Mouse (Mus musculus): ENCODE results near the gene Lclat1. TPM values are rescaled to one million over a fixed set of nuclear protein-coding genes. Genes with fewer than 3 reads are reported as not detected.
"Not testable (repeated sequence)": the region's sequence is repeated elsewhere in the genome, so short reads cannot be mapped to it uniquely, and the experiment has no call there.

Gene Lclat1
- polyA plus RNA-seq, 1 experiment from 2014 or later, result 9.2 TPM

DNA sequence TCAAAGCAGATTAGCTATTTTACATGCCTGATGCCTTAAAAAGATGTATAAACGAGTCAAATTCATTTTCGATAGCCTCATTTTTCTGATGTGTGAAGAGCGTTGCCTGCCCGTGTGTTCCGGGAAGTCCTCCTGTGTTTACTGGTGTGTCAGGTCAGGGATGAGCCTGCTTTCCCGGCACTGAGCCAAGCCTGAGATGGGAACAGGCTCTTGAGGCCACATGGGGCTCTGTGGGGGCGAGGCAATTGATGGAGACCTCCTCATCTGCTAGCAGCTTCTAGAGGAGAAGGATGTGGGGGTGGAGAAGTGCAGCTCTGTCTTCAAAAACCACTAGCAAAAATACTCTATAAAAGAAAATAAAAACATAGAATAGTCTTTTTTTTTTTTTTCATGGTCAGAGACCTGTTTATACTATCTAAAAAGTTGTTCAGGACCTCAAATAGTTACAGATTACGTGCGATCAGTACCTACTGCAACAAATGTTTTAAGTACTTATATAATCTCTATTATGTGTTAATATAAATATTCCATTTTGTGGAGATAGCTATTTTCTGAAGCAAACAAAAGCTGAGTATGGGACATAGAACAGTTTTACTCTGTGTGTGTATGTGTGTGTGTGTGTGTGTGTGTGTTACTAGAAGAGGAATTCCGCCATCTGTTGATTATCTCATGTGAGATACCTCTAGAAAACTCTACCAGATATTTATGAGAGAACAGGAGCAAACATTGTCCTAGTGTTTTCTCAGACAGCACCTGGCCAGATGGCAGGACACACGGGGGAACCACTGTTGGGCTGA is 144.2 kb downstream of the Lclat1 start:
- H3K36me3 ChIP-seq, result no peaks in the 10 kb centered on the region
- H3K27me3 ChIP-seq, result no peaks in the 10 kb centered on the region
- H3K4me2 ChIP-seq, result no peak overlapping the region
- H3K9ac ChIP-seq, result no peak overlapping the region
- ATAC-seq (ENCODE audit: insufficient number of reproducible peaks, low FRiP score, low TSS enrichment, low read depth), result no peak; the same call in 1 of the 2 replicates
- no peak overlapping the region for H3K4me3 ChIP-seq
- H3K27ac ChIP-seq, result no peak overlapping the region
- 66% methylated on average over 11 of the region's 11 CpGs for WGBS
- no peaks in the 10 kb centered on the region for H3K4me1 ChIP-seq
- no peaks in the 10 kb centered on the region for H3K9me3 ChIP-seq

- no peak for ATAC-seq (ENCODE audit: insufficient number of reproducible peaks, low FRiP score, low TSS enrichment, low read depth)
- no peak overlapping the region for H3K9ac ChIP-seq
- H3K27ac ChIP-seq, result no peak overlapping the region
- H3K27me3 ChIP-seq, result no peaks in the 10 kb centered on the region
- H3K4me3 ChIP-seq, result no peak overlapping the region
- no peaks in the 10 kb centered on the region for H3K36me3 ChIP-seq
- no peak overlapping the region for H3K4me2 ChIP-seq
- WGBS, result 75% methylated on average over 10 of the region's 10 CpGs
- peaks cover 7% of the 10 kb centered on the region for H3K4me1 ChIP-seq
- no peaks in the 10 kb centered on the region for H3K9me3 ChIP-seq
Observed at GRCm38 (mm10) chr17:73253291-73253969, 145.6 kb downstream of the Lclat1 start.

DNA sequence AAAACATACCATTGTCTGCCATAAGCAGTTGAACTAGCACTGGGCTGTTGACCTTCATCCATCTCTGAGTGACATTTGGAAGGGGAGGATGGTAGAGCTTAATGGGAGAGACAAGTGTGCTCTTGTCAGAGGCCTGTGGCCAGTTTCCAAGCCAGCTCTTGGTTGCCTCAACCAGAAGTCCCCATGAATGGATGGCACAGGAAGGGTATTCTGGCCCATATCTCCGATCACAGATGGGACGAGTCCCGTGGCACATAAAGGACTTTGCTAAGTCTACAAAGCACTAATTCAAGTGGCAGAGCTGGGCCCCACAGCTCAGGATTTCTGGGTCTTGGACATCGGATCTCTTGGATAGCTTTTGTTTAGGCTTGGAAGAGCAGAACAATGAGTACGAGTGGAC is 148.0 kb downstream of the Lclat1 start:
- 90% methylated on average over 5 of the region's 5 CpGs for WGBS
- H3K27ac ChIP-seq, result no peak overlapping the region
- no peaks in the 10 kb centered on the region for H3K36me3 ChIP-seq
- ATAC-seq (ENCODE audit: insufficient number of reproducible peaks, low FRiP score, low TSS enrichment, low read depth), result no peak
- peaks cover 12% of the 10 kb centered on the region for H3K4me1 ChIP-seq
- H3K4me2 ChIP-seq, result no peak overlapping the region
- no peaks in the 10 kb centered on the region for H3K9me3 ChIP-seq
- H3K27me3 ChIP-seq, result no peaks in the 10 kb centered on the region
- H3K4me3 ChIP-seq, result no peak overlapping the region
- H3K9ac ChIP-seq, result no peak overlapping the region

DNA sequence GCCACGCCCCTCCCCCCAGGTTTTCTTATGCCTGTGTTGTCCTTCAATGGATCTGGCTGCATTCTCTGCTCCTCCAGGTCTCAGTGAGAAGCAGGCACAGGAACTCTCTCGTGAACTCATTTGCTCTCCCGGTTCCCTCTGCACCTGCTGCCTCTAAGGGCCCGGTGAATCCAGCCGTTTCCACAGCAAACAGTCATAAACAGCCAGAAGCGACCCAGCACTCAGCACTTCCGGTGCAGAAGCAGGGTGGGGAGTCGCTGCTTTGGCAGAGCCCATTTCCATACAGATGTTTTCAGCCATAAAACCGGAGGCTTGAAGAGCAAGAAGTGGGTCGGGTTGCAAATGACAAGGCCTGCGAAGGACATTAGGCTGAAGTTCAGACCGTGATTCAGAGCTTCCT is 150.8 kb downstream of the Lclat1 start:
- Histone ChIP-seq H3K9me3 (no peaks in the 10 kb centered on the region), H3K9ac (no peak overlapping the region), H3K36me3 (no peaks in the 10 kb centered on the region), H3K27me3 (no peaks in the 10 kb centered on the region), H3K4me3 (no peak overlapping the region), H3K27ac (no peak overlapping the region), H3K4me2 (no peak overlapping the region), H3K4me1 (peaks cover 12% of the 10 kb centered on the region)
- WGBS, result 7% methylated on average over 12 of the region's 12 CpGs
- ATAC-seq (ENCODE audit: insufficient number of reproducible peaks, low FRiP score, low TSS enrichment, low read depth), result no peak

- H3K27ac ChIP-seq; ATAC-seq (ENCODE audit: insufficient number of reproducible peaks, low FRiP score, low TSS enrichment, low read depth); H3K4me2 ChIP-seq; H3K9ac ChIP-seq; H3K4me3 ChIP-seq; H3K27me3 ChIP-seq; H3K36me3 ChIP-seq; H3K9me3 ChIP-seq: not testable (repeated sequence)
- 87% methylated on average over 5 of the region's 5 CpGs for WGBS
- H3K4me1 ChIP-seq, result peaks cover 12% of the 10 kb centered on the region
Observed at GRCm38 (mm10) chr17:73259258-73259657, 151.5 kb downstream of the Lclat1 start.

- H3K4me3 ChIP-seq, result no peak overlapping the region
Observed at GRCm38 (mm10) chr17:73262558-73262957, 154.8 kb downstream of the Lclat1 start.

GRCm38 (mm10) chr17:73263077-73263501 is 155.3 kb downstream of the Lclat1 start:
- no peak for ATAC-seq (ENCODE audit: insufficient number of reproducible peaks, low FRiP score, low TSS enrichment, low read depth)
- H3K36me3 ChIP-seq, result no peaks in the 10 kb centered on the region

More at GRCm38 (mm10) chr17:73262558-73262957, 154.8 kb downstream of the Lclat1 start:
- Histone ChIP-seq H3K9me3 (no peaks in the 10 kb centered on the region), H3K4me1 (peaks cover 12% of the 10 kb centered on the region), H3K27me3 (no peaks in the 10 kb centered on the region), H3K36me3 (no peaks in the 10 kb centered on the region), H3K9ac (no peak overlapping the region), H3K27ac (no peak overlapping the region), H3K4me2 (no peak overlapping the region)
- WGBS, result 87% methylated on average over 2 of the region's 2 CpGs
- no peak for ATAC-seq (ENCODE audit: insufficient number of reproducible peaks, low FRiP score, low TSS enrichment, low read depth)

DNA sequence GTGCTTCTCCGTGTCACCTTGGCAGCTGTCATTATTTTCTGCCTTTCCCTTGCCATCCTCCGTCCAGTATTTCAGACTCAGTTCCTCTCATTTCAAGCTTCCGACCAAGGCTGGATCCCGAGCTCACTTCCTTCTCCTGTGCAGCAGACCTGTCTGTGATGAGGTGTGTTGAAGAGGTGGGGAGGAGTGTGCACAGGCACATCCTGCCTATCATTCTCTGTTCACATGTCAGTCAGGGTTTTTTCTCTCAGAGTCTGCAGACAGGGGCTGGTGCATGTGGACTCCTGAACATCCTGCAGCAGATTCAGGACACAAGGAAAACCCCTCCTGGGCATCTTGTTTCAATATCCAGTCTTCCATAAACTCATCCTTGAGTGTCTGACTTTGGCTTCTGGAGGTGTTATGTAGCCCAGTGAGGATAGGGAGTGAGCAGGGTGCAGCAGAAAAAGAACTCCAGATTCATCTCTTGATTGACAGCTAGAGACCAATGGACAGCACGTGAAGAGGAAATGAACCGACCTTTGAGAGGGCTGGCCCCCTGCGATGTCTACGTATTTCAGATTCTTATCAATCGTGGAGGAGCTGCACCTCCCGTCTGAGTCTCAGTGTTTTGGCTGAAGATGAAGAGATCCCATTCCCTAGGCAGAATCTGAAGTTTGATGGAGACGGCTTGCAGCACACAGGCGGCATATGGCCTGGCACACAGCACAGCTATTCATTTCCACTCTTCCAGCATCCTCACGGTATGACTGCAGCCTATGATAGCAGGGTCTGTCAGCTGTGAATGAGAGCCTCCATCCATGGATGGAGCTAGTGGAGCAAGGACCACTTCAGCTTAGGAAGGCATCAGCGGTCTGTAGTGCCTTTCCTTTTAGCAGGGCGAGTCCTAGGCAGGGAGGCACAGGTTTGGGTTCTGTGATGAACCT is 163.3 kb downstream of the Lclat1 start:
- Histone ChIP-seq H3K9me3 (no peaks in the 10 kb centered on the region), H3K36me3 (no peaks in the 10 kb centered on the region), H3K9ac (no peak overlapping the region), H3K4me1 (no peaks in the 10 kb centered on the region), H3K4me3 (no peak overlapping the region), H3K4me2 (no peak overlapping the region), H3K27ac (no peak overlapping the region), H3K27me3 (no peaks in the 10 kb centered on the region)
- 69% methylated on average over 15 of the region's 15 CpGs for whole genome bisulfite sequencing
- ATAC-seq (ENCODE audit: insufficient number of reproducible peaks, low FRiP score, low TSS enrichment, low read depth), result no peak

More at GRCm38 (mm10) chr17:73263077-73263501, 155.3 kb downstream of the Lclat1 start:
- H3K4me2 ChIP-seq, result no peak overlapping the region
- no peaks in the 10 kb centered on the region for H3K27me3 ChIP-seq
- H3K4me3 ChIP-seq, result no peak overlapping the region
- peaks cover 8% of the 10 kb centered on the region for H3K4me1 ChIP-seq
- no peak overlapping the region for H3K9ac ChIP-seq
- H3K9me3 ChIP-seq, result no peaks in the 10 kb centered on the region
- H3K27ac ChIP-seq, result no peak overlapping the region
- WGBS, result 71% methylated on average over 8 of the region's 8 CpGs

DNA sequence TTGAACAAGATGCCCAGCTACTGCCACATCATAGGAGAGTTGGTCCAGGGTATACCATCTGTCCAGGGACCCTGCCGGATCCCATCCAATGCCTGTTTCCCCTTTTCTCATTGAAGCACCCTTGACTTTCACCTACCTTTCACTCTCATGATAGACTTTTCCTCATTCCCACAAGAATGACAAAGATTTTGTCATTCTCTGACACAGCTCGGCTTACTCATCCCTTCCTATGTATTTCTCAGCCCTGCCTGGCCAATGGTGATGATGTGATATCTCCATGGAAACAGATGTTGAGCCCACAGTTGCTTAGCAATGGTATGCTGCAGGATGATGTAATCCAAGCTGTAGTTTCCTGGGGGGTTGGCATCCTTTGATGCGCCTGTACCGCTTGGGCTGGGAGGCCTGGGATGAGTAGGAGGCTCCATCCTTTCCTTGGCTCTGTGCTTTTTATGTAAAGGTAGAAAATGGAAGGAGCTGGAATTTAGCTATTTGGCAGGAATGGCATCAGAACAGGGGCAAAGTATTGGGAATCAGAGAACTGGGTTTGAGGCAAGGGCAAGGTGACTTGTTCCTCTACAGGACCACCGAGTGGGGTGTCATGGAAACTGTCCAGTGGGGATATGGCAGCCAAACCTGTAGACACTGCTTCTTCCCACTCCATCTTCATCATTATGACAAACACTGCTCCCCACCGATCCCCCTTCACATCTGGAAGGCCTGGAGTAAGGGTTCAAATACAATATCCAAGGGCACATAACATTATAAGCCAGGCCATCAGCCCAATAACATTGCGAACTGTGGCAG is 164.2 kb downstream of the Lclat1 start:
- H3K36me3 ChIP-seq, result no peaks in the 10 kb centered on the region
- no peak overlapping the region for H3K4me3 ChIP-seq
- no peak for ATAC-seq (ENCODE audit: insufficient number of reproducible peaks, low FRiP score, low TSS enrichment, low read depth)
- no peaks in the 10 kb centered on the region for H3K9me3 ChIP-seq
- no peak overlapping the region for H3K9ac ChIP-seq
- H3K27ac ChIP-seq, result no peak overlapping the region
- no peaks in the 10 kb centered on the region for H3K27me3 ChIP-seq
- no peak overlapping the region for H3K4me2 ChIP-seq
- WGBS, result 85% methylated on average over 7 of the region's 7 CpGs
- H3K4me1 ChIP-seq, result no peaks in the 10 kb centered on the region

- no peak overlapping the region for H3K4me3 ChIP-seq
- H3K4me1 ChIP-seq, result no peaks in the 10 kb centered on the region
- no peaks in the 10 kb centered on the region for H3K27me3 ChIP-seq
- H3K27ac ChIP-seq, result no peak overlapping the region
- no peaks in the 10 kb centered on the region for H3K36me3 ChIP-seq
- ATAC-seq (ENCODE audit: insufficient number of reproducible peaks, low FRiP score, low TSS enrichment, low read depth), result no peak
- H3K9me3 ChIP-seq, result no peaks in the 10 kb centered on the region
- no peak overlapping the region for H3K4me2 ChIP-seq
- 81% methylated on average over 7 of the region's 7 CpGs for WGBS
- H3K9ac ChIP-seq, result no peak overlapping the region
Observed at GRCm38 (mm10) chr17:73273809-73274208, 166.0 kb downstream of the Lclat1 start.

GRCm38 (mm10) chr17:73275066-73275465 is 167.3 kb downstream of the Lclat1 start:
- no peaks in the 10 kb centered on the region for H3K36me3 ChIP-seq
- no peaks in the 10 kb centered on the region for H3K27me3 ChIP-seq
- H3K9me3 ChIP-seq, result no peaks in the 10 kb centered on the region
- no peak overlapping the region for H3K4me2 ChIP-seq
- no peak overlapping the region for H3K9ac ChIP-seq
- 57% methylated on average over 10 of the region's 10 CpGs for WGBS
- no peak overlapping the region for H3K27ac ChIP-seq
- no peak for ATAC-seq (ENCODE audit: insufficient number of reproducible peaks, low FRiP score, low TSS enrichment, low read depth)
- no peak overlapping the region for H3K4me3 ChIP-seq
- H3K4me1 ChIP-seq, result no peaks in the 10 kb centered on the region

Data from limb, embryonic 15.5 days (tissue).